Mouse (Mus musculus) bone marrow, adult 2 months (tissue): ENCODE results near the gene Olfr1262.

Experiments used
- CTCF ChIP-seq: fragments of 200-500 bp; IDR thresholded peaks from 2 replicates; pipeline ENCODE4 v1.5.1; 2011; ENCODE audit warnings: low read length, control low read depth; ENCODE audit not compliant: control insufficient read depth, insufficient read depth
- POLR2A ChIP-seq: fragments of 200-500 bp; IDR thresholded peaks from 2 replicates; pipeline ENCODE4 v1.6.1; 2011; ENCODE audit warnings: low read depth, mild to moderate bottlenecking, control low read depth, low read length, borderline replicate concordance; ENCODE audit not compliant: control insufficient read depth

DNA sequence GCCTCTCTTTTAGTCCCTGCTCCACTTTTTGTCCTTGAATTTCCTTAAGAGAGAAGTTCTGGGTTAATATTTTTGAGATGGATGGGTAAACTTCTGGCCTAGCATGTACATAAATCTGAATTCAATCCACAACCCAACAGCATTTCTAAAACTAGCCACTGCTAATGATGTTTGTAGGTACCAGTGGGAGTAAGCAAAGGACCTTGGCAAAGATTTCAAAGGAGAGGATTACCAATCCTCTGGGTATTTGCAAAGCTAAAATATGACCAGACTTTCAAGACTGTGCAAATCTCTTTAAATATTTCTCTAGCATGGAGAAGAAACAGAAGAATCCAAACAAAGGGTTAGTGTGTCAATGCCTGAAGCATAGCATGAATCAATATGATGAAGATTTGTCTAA is at the start of gene Olfr1262:
- no peak for TF ChIP-seq CTCF
- no peak for TF ChIP-seq POLR2A
